Mouse (Mus musculus) skeletal muscle tissue, adult 2 months (tissue): ENCODE measurements around the gene Mgat5.

Source experiments
- DNase-seq: peaks from one replicate; pipeline ENCODE4 v3.0.0-alpha.2; 2012; ENCODE audit warnings: low read depth, low spot score

The Mgat5 gene

GRCm38 (mm10) chr1:127434829-127435228, 230.0 kb downstream of the Mgat5 start:
- DNase-seq = no peak

GRCm38 (mm10) chr1:127437091-127437490, 232.3 kb downstream of the Mgat5 start:
- no peak for DNase-seq

- DNase-seq = no peak
These were observed 234.7 kb downstream of the Mgat5 start for GRCm38 (mm10) chr1:127439452-127439891.

- no peak for DNase-seq
These were observed 236.2 kb downstream of the Mgat5 start for GRCm38 (mm10) chr1:127441007-127441406.

- no peak for DNase-seq
These were observed 236.9 kb downstream of the Mgat5 start for GRCm38 (mm10) chr1:127441736-127442135.

- DNase-seq = no peak
These were observed 238.4 kb downstream of the Mgat5 start for GRCm38 (mm10) chr1:127442880-127443877.

- peak; percentile 30 for DNase-seq
These were observed 240.1 kb downstream of the Mgat5 start for GRCm38 (mm10) chr1:127444836-127445485.

- no peak for DNase-seq
These were observed 248.6 kb downstream of the Mgat5 start for GRCm38 (mm10) chr1:127453397-127453796.

- DNase-seq = peak; percentile 30
These were observed 254.2 kb downstream of the Mgat5 start for GRCm38 (mm10) chr1:127459015-127459451.

GRCm38 (mm10) chr1:127459576-127459975, 254.8 kb downstream of the Mgat5 start:
- no peak for DNase-seq

- DNase-seq = no peak
These were observed 256.2 kb downstream of the Mgat5 start for GRCm38 (mm10) chr1:127461017-127461416.

GRCm38 (mm10) chr1:127464041-127464440, 259.2 kb downstream of the Mgat5 start:
- DNase-seq = no peak

GRCm38 (mm10) chr1:127465292-127465691, 260.5 kb downstream of the Mgat5 start:
- DNase-seq = no peak

- no peak for DNase-seq
These were observed 262.4 kb downstream of the Mgat5 start for GRCm38 (mm10) chr1:127467238-127467637.

GRCm38 (mm10) chr1:127470175-127470574, 265.4 kb downstream of the Mgat5 start:
- DNase-seq = no peak

GRCm38 (mm10) chr1:127475756-127476155, 270.9 kb downstream of the Mgat5 start:
- DNase-seq = no peak

- no peak for DNase-seq
These were observed 278.1 kb downstream of the Mgat5 start for GRCm38 (mm10) chr1:127482911-127483310.

- no peak for DNase-seq
These were observed 279.4 kb downstream of the Mgat5 start for GRCm38 (mm10) chr1:127484188-127484587.

- no peak for DNase-seq
These were observed 280.0 kb downstream of the Mgat5 start for GRCm38 (mm10) chr1:127484826-127485225.

GRCm38 (mm10) chr1:127487161-127487560, 282.3 kb downstream of the Mgat5 start:
- DNase-seq = no peak

GRCm38 (mm10) chr1:127496737-127497543, 292.1 kb downstream of the Mgat5 start:
- no peak for DNase-seq

- DNase-seq = no peak
These were observed 293.9 kb downstream of the Mgat5 start for GRCm38 (mm10) chr1:127498746-127499145.
